20 mouse cellular contexts compared by ENCODE assay signal in the genomic region with DNA sequence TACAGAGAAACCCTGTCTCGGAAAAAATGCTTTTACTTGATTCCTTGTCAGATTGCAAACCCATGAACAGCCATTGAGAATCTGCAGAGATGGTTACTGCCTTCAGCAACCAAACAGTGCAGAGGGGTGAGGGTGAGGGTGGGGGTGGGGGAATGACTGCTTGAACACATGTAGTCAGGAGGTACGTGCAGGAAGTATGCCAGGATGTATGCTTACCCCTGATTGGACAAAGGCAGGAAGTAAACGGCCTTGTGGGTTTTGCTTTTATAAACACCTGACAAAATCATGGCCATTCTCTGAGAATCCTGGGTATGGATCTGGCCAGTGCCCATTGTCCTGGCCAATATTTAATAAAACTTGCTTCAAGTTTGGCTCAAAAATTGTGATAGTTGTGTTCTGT.
DNase-seq lines count a peak whose midpoint lies in the region; ATAC-seq and TF ChIP-seq lines count a peak whose summit lies in the region.
"Had no signal": no experiment of that assay in that cellular context is flagged by ENCODE, and none has a peak within 500 bp of the region (broad histone marks: within the 10 kb centered on the region; RNA-seq: fewer than 3 reads in every experiment).

No protein-coding gene starts in this region.

- TF ChIP-seq CTCF in hindbrain, postnatal 0 days (IDR thresholded peaks at IDR 0.05; ENCODE audit: low read depth), result no peak
- TF ChIP-seq CTCF in stomach, postnatal 0 days (IDR thresholded peaks at IDR 0.05; ENCODE audit: low read depth), result no peak

- H3K4me3 ChIP-seq in hindbrain, postnatal 0 days (ENCODE audit: low read length), result no peak overlapping the region
- no peak overlapping the region for H3K4me3 ChIP-seq in stomach, postnatal 0 days (ENCODE audit: low read depth, low read length)
- H3K4me3 ChIP-seq: forebrain, embryonic 12.5 days; gastrocnemius, adult 2 months; heart, embryonic 10.5 days; kidney, embryonic 15.5 days; limb, embryonic 15.5 days; liver, embryonic 15.5 days; midbrain, embryonic 15.5 days; myocyte had no signal

- no peak overlapping the region for H3K9ac ChIP-seq in hindbrain, postnatal 0 days (replicated peaks; ENCODE audit: low read length)
- no peak overlapping the region for H3K9ac ChIP-seq in stomach, postnatal 0 days (ENCODE audit: low read length)
- H3K9ac ChIP-seq: forebrain, embryonic 12.5 days; kidney, embryonic 15.5 days; limb, embryonic 15.5 days; liver, embryonic 15.5 days; midbrain, embryonic 15.5 days had no signal

- H3K36me3 ChIP-seq in hindbrain, postnatal 0 days (ENCODE audit: insufficient read depth, low read length), result no peaks in the 10 kb centered on the region
- no peaks in the 10 kb centered on the region for H3K36me3 ChIP-seq in stomach, postnatal 0 days (ENCODE audit: control insufficient read depth, insufficient read depth, low read length)
- H3K36me3 ChIP-seq: forebrain, embryonic 12.5 days; heart, embryonic 10.5 days; kidney, embryonic 15.5 days; limb, embryonic 15.5 days; liver, embryonic 15.5 days; midbrain, embryonic 15.5 days had no signal

- no peaks in the 10 kb centered on the region for H3K27me3 ChIP-seq in hindbrain, postnatal 0 days (ENCODE audit: insufficient read depth, low read length)
- no peaks in the 10 kb centered on the region for H3K27me3 ChIP-seq in stomach, postnatal 0 days (ENCODE audit: control insufficient read depth, insufficient read depth, low read length)
- H3K27me3 ChIP-seq: CH12.LX; forebrain, embryonic 12.5 days; kidney, embryonic 15.5 days; limb, embryonic 15.5 days; midbrain, embryonic 15.5 days had no signal

- peak; percentile 33 for ATAC-seq in activated CD4-positive, CD25-positive, alpha-beta regulatory T cell, adult 4 months
- ATAC-seq in cerebellum, adult (ENCODE audit: insufficient number of reproducible peaks, low FRiP score, low TSS enrichment), result no peak
- ATAC-seq in hindbrain, postnatal 0 days, result no peak
- no peak for ATAC-seq in stomach, postnatal 0 days (ENCODE audit: low FRiP score, low TSS enrichment)
- ATAC-seq: intestine, postnatal 0 days; midbrain, embryonic 15.5 days had no signal

- H3K9me3 ChIP-seq in hindbrain, postnatal 0 days (ENCODE audit: low read length), result no peaks in the 10 kb centered on the region
- H3K9me3 ChIP-seq in stomach, postnatal 0 days (ENCODE audit: control insufficient read depth, low read length), result no peaks in the 10 kb centered on the region
- H3K9me3 ChIP-seq: forebrain, embryonic 12.5 days; heart, embryonic 10.5 days; kidney, embryonic 15.5 days; limb, embryonic 15.5 days; liver, embryonic 15.5 days; midbrain, embryonic 15.5 days had no signal

- DNase-seq in CD4-positive, CD25-positive, alpha-beta regulatory T cell, adult 2 months (ENCODE audit: low read depth, low spot score), result peak; percentile 53
- DNase-seq in naive thymus-derived CD4-positive, alpha-beta T cell, adult 2 months (ENCODE audit: low read depth), result peak; percentile 66
- DNase-seq in thymus, postnatal 36 days, result peak; percentile 13 to 33
- no peak for DNase-seq in hindbrain, postnatal 0 days (ENCODE audit: low spot score)
- no peak for DNase-seq in stomach, postnatal 0 days (ENCODE audit: low spot score)
- DNase-seq: cerebellum, adult 8-10 months; gastrocnemius, adult 2 months; layer of hippocampus, postnatal 36 days; right cerebral cortex, postnatal 25 days had no signal

- 80% methylated on average over 3 of the region's 3 CpGs for WGBS in hindbrain, postnatal 0 days
- WGBS in stomach, postnatal 0 days, result 65% methylated on average over 3 of the region's 3 CpGs

- H3K4me2 ChIP-seq in hindbrain, postnatal 0 days (ENCODE audit: low read depth, low read length), result no peak overlapping the region
- no peak overlapping the region for H3K4me2 ChIP-seq in stomach, postnatal 0 days (replicated peaks; ENCODE audit: low read depth)
- H3K4me2 ChIP-seq: forebrain, embryonic 12.5 days; kidney, embryonic 15.5 days; limb, embryonic 15.5 days; liver, embryonic 15.5 days; midbrain, embryonic 15.5 days had no signal

- no peak for TF ChIP-seq EP300 in stomach, postnatal 0 days (optimal IDR thresholded peaks at IDR 0.05)

- no peaks in the 10 kb centered on the region for H3K4me1 ChIP-seq in hindbrain, postnatal 0 days (ENCODE audit: insufficient read depth, low read length)
- no peaks in the 10 kb centered on the region; the same call in 1 of the 2 replicates for H3K4me1 ChIP-seq in stomach, postnatal 0 days (replicated peaks; ENCODE audit: control insufficient read depth, insufficient read depth)
- H3K4me1 ChIP-seq: forebrain, embryonic 12.5 days; heart, embryonic 10.5 days; limb, embryonic 15.5 days; midbrain, embryonic 15.5 days had no signal

- no peak overlapping the region for H3K27ac ChIP-seq in hindbrain, postnatal 0 days
- H3K27ac ChIP-seq in stomach, postnatal 0 days (replicated peaks), result no peak overlapping the region
- H3K27ac ChIP-seq: forebrain, embryonic 12.5 days; gastrocnemius, adult 2 months; heart, embryonic 10.5 days; limb, embryonic 15.5 days; liver, embryonic 15.5 days; midbrain, embryonic 15.5 days had no signal

Comparison
In these comparisons a context has a peak if more than half of its experiments do, and no peak if none do; other contexts are left out.
1. DNase-seq: peak in CD4-positive, CD25-positive, alpha-beta regulatory T cell, adult 2 months (single experiment), naive thymus-derived CD4-positive, alpha-beta T cell, adult 2 months (single experiment) and thymus, postnatal 36 days (2 of 2); none in hindbrain, postnatal 0 days (single experiment) and stomach, postnatal 0 days (single experiment).